Mouse (Mus musculus): ENCODE measurements at regions not wholly inside any gene's neighbourhood (a gene's known extent, or its start where the extent isn't known, plus 50 kb on each side); places are given as distances from the start of the nearest gene placed in this dataset.
"Not testable (repeated sequence)": the region's sequence is repeated elsewhere in the genome, so short reads cannot be mapped to it uniquely, and the experiment has no call there.

DNA sequence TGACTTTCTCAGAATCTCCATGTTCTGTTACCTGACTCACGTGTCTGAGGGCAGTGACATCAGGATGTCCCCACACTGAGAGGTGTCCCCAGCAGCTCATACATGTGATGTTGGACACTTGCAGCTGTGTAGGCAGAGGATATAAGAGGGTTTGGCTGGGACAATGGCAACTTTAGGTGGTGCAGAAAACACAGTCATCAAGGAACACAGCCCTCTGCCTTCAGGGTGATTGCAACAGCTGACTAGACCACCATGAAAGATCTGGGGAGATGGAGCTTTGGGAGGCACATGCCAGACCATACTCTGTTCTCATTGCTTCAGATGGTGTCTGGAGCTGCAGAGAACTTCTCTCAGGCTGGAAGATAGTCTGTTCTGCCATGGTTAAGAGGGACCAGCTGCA, 135.2 kb downstream of the Dll1 start:
- no peak for DNase-seq (ENCODE audit: low spot score)
- 90% methylated on average over 1 of the region's 1 CpGs for WGBS
- Histone ChIP-seq H3K36me3 (replicated peaks) (no peaks in the 10 kb centered on the region), H3K27me3 (replicated peaks; ENCODE audit: low read depth, poor library complexity, severe bottlenecking) (0 out of 2 replicates have a peak, but pooled peaks cover 10% of the 10 kb centered on the region), H3K9me3 (0 out of 2 replicates have a peak, but pooled peaks cover 3% of the 10 kb centered on the region), H3K4me3 (no peak overlapping the region), H3K4me1 (no peaks in the 10 kb centered on the region), H3K27ac (replicated peaks) (no peak overlapping the region)

DNA sequence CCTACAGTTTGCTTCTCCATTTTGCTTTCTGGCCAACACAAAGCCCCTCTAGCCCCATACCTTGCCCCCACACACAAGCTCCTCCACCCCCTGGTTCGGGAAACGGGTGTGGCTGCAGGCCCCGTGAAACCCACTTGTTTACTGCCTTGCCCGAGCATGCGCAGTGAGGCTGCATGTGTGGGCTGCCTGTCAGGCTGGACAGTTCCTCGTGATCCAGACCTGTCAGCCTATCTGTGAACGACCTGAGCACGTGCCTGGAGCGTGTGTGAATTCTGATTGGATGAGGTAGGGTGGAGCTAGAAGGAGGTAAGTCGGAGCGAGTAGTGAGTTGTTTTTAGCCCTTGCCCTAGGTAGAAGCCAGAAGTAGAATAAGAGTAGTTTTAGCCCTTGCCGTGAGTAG, 136.0 kb downstream of the Dll1 start:
- H3K4me3 ChIP-seq; H3K36me3 ChIP-seq (replicated peaks); H3K27ac ChIP-seq (replicated peaks); H3K9me3 ChIP-seq; DNase-seq (ENCODE audit: low spot score); H3K4me1 ChIP-seq; H3K27me3 ChIP-seq (replicated peaks; ENCODE audit: low read depth, poor library complexity, severe bottlenecking): not testable (repeated sequence)
- 75% methylated on average over 12 of the region's 12 CpGs for WGBS

DNA sequence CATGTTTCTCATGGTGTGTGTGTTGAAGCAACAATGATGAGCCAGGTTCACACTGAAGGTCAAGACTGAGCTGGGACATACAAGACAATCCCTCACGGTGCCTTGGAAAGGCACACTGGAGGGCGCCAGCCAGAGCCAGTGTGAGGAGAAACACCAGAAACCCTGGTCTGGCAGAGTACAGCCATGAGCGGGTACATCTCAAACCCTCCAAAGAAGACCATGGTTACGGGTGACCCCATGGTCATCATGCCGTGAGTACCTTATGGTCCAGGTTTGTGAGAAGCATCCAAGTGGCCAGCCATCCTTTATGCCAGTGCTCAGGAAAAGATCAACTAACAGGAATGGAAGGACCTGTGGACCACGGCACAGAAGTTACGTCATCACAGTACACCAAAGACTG, 136.7 kb downstream of the Dll1 start:
- DNase-seq (ENCODE audit: low spot score), result no peak
- H3K36me3 ChIP-seq (replicated peaks), result no peaks in the 10 kb centered on the region

DNA sequence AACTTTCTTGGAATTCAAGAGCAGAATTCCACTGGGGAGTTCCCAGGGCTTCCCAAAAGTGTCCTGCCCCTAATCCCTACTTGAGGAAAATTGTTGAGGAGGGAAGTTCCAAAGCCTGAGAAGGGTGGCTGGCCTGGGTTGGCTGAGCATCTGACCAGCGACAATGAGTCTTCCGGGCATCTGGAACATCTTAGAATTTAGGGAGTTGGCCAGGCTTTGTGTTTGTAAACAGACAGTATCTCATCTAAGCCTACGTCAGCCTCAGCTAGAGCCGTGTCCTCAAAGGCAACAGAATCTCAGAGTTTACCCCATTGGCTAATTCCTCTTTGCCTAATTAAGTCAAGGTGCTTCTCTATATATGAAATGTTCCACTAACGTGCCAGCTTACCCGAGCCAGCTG, 141.6 kb downstream of the Dll1 start:
- Histone ChIP-seq H3K27me3 (replicated peaks; ENCODE audit: low read depth, poor library complexity, severe bottlenecking) (no peaks in the 10 kb centered on the region), H3K9me3 (0 out of 2 replicates have a peak, but pooled peaks cover 3% of the 10 kb centered on the region), H3K27ac (replicated peaks) (no peak overlapping the region), H3K4me1 (no peaks in the 10 kb centered on the region), H3K36me3 (replicated peaks) (no peaks in the 10 kb centered on the region), H3K4me3 (no peak overlapping the region)
- 82% methylated on average over 6 of the region's 6 CpGs for WGBS
- no peak for DNase-seq (ENCODE audit: low spot score)

More for the DNA sequence above, 136.7 kb downstream of the Dll1 start:
- Histone ChIP-seq H3K27ac (replicated peaks) (no peak overlapping the region), H3K4me1 (no peaks in the 10 kb centered on the region), H3K4me3 (no peak overlapping the region), H3K9me3 (0 out of 2 replicates have a peak, but pooled peaks cover 3% of the 10 kb centered on the region), H3K27me3 (replicated peaks; ENCODE audit: low read depth, poor library complexity, severe bottlenecking) (0 out of 2 replicates have a peak, but pooled peaks cover 10% of the 10 kb centered on the region)
- 93% methylated on average over 7 of the region's 7 CpGs for WGBS

DNA sequence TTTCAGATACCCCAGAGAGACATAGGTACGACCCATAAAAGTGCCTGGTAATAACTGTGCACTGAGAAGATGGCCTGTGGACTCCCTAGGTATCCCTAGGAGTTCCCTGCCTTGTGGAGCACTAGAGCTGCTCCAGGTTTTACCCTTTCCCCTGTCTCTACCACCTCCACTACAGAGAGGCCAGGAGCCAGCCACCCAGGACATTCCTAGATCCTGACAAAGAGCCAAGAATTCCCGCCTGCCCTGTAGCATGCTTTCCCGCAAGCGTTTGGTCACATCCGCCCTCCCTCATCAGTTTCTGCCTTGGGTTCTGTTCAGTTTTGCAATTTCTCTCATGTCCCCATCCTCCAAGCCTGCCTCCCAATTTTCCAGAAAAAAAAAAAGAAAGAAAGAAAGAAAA, 145.5 kb downstream of the Dll1 start:
- no peaks in the 10 kb centered on the region for H3K36me3 ChIP-seq (replicated peaks)
- WGBS, result 84% methylated on average over 5 of the region's 5 CpGs
- no peaks in the 10 kb centered on the region for H3K27me3 ChIP-seq (replicated peaks; ENCODE audit: low read depth, poor library complexity, severe bottlenecking)
- no peak overlapping the region for H3K27ac ChIP-seq (replicated peaks)
- H3K4me3 ChIP-seq, result no peak overlapping the region
- no peak for DNase-seq (ENCODE audit: low spot score)
- no peaks in the 10 kb centered on the region for H3K4me1 ChIP-seq
- H3K9me3 ChIP-seq, result no peaks in the 10 kb centered on the region

DNA sequence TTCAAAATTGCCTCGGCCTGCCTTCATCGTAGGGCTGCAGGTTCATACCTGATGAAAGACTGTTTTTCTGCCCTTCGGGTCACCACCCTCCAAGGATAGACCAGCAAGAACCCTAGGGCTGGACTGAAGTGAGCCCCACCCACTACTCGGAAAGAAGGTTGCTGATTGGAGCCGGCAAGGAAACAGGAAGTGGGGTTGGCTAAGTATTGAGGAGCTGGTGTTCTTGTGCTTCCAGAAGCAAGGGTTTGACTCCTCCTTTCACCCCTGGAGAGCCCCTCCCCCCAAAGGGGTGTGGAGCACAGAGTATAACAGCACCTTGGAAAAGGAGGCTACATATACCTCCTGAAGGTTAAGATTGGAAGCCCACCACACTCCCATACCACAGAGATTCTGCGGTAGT, 147.5 kb downstream of the Dll1 start:
- 75% methylated on average over 6 of the region's 6 CpGs for WGBS
- no peaks in the 10 kb centered on the region for H3K9me3 ChIP-seq
- no peak overlapping the region for H3K4me3 ChIP-seq
- H3K4me1 ChIP-seq, result no peaks in the 10 kb centered on the region
- no peak overlapping the region for H3K27ac ChIP-seq (replicated peaks)
- no peaks in the 10 kb centered on the region for H3K36me3 ChIP-seq (replicated peaks)
- DNase-seq (ENCODE audit: low spot score), result no peak
- H3K27me3 ChIP-seq (replicated peaks; ENCODE audit: low read depth, poor library complexity, severe bottlenecking), result no peaks in the 10 kb centered on the region

DNA sequence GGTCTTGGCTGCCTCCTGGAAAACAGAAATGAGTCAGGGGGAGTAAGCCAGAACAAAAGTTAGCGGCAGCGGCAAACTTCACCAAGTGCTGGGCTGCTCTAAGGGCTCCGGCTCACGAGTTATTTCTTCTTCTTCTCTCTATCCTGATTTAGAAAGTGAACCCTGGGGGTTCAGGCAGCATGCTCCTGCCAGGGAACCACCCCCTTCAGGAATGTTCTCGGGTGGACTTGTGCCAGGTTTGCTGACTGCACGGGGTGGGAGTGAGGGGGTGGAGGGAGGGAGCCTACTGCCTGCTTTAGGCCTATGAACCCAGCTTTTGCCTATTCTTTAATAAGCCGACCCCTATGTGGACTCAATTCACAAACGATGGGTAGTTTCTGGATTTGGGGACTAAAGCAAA, 148.6 kb downstream of the Dll1 start:
- no peaks in the 10 kb centered on the region for H3K4me1 ChIP-seq
- 85% methylated on average over 8 of the region's 8 CpGs for WGBS
- no peak for DNase-seq (ENCODE audit: low spot score)

DNA sequence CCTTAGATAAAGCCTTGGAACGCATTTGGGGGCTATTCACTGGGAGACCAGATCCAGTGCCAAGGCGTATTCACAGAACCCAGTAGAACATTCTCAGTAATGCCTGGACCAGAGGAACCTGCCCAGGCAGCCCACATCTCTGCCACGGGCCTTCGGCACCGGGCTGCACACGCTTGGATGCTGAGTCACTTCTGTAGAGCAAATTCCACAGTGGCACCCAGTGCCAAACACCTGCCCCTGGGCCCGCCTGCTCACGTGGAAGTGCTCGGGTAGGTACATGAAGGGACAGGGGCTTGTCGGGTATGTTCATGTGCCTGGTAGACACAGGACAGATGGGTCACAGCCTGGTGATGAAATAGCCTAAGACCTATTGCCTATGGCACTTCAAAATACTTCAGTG, 152.8 kb downstream of the Dll1 start:
- Histone ChIP-seq H3K36me3 (replicated peaks) (no peaks in the 10 kb centered on the region), H3K9me3 (no peaks in the 10 kb centered on the region), H3K27me3 (replicated peaks; ENCODE audit: low read depth, poor library complexity, severe bottlenecking) (no peaks in the 10 kb centered on the region; the same call in 1 of the 2 replicates), H3K4me3 (no peak overlapping the region), H3K4me1 (no peaks in the 10 kb centered on the region), H3K27ac (replicated peaks) (no peak overlapping the region)
- WGBS, result 92% methylated on average over 10 of the region's 10 CpGs
- DNase-seq (ENCODE audit: low spot score), result no peak

More for the DNA sequence above, 148.6 kb downstream of the Dll1 start:
- Histone ChIP-seq H3K27me3 (replicated peaks; ENCODE audit: low read depth, poor library complexity, severe bottlenecking) (no peaks in the 10 kb centered on the region), H3K9me3 (no peaks in the 10 kb centered on the region), H3K36me3 (replicated peaks) (no peaks in the 10 kb centered on the region), H3K4me3 (no peak overlapping the region), H3K27ac (replicated peaks) (no peak overlapping the region)

DNA sequence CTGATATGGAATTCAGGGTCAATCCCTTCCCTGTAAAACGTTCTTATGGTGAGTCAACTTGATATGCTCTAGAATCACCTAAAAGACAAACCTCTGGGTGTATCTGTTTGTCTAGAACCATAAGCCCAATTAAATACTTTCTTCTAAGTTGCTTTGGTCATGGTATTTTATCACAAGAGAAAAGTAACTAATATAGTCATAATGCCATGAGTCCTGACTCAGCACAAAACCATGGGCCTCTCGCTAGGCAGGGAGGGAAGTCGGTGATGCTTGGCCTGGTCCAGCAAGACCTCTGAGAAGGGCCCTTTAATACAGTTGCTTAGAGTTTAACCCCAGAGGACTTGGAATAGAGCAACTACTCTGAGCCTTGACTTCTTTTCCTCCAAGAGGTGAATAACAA, 153.7 kb downstream of the Dll1 start:
- Histone ChIP-seq H3K36me3 (replicated peaks) (no peaks in the 10 kb centered on the region), H3K9me3 (no peaks in the 10 kb centered on the region), H3K27me3 (replicated peaks; ENCODE audit: low read depth, poor library complexity, severe bottlenecking) (no peaks in the 10 kb centered on the region; the same call in 1 of the 2 replicates), H3K4me1 (no peaks in the 10 kb centered on the region), H3K4me3 (no peak overlapping the region), H3K27ac (replicated peaks) (no peak overlapping the region)
- WGBS, result 91% methylated on average over 3 of the region's 3 CpGs
- DNase-seq (ENCODE audit: low spot score), result no peak

DNA sequence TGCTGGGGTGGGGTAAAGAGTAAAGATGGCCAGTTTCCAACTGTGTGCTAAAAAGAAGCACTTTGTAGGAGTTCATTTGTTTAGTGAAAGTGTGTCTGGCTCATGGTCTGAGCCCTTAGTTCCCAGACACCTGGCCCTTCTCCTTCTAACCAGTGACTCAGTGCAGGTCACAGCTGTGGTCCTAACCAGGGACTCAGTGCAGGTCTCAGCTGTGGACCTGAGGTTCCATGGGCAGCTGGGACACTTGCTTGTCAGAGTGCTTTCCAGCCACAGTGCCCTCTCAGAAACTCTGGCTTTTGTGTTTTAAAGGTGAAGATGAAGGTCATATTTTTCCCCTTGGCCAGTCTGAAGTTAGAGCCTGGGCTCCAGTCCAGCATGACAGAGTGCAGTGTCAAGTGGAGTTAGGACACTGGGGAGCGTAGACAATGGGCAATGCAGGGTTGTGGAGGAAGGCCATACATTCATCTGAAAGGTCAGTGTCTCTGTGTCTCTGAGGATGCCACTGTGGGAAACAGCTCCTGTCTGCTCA, 162.5 kb downstream of the Dll1 start:
- no peaks in the 10 kb centered on the region for H3K27me3 ChIP-seq (replicated peaks; ENCODE audit: low read depth, poor library complexity, severe bottlenecking)
- H3K36me3 ChIP-seq (replicated peaks), result no peaks in the 10 kb centered on the region
- no peak for DNase-seq (ENCODE audit: low spot score)
- no peak overlapping the region for H3K4me3 ChIP-seq
- no peaks in the 10 kb centered on the region for H3K4me1 ChIP-seq
- 94% methylated on average over 1 of the region's 1 CpGs for WGBS
- no peak overlapping the region for H3K27ac ChIP-seq (replicated peaks)
- no peaks in the 10 kb centered on the region for H3K9me3 ChIP-seq

DNA sequence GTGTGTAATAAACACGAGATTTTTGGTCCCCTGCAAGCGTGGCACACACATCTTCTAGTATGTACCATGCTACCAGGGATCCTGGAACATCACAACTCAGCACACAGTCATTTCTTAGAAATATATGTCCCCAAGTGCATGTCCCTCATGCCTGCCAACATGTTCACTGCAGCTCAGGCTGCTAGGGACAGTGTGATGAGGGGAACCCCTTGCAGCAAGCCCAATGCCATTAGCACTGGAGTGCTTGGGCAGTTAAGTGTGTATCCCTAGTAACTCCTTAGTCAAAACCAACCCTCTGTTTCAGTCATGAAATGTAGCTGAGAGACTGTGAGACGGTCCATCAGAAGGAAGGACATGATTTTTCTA, 167.5 kb upstream of the Gm3448 start:
- Histone ChIP-seq H3K4me3 (peak overlapping the region; percentile 52), H3K27me3 (replicated peaks; ENCODE audit: low read depth, poor library complexity, severe bottlenecking) (0 out of 2 replicates have a peak, but pooled peaks cover 8% of the 10 kb centered on the region), H3K27ac (replicated peaks) (peak overlapping the region; percentile 78; the same call in 1 of the 2 replicates), H3K4me1 (peaks cover 43% of the 10 kb centered on the region), H3K36me3 (replicated peaks) (no peaks in the 10 kb centered on the region), H3K9me3 (no peaks in the 10 kb centered on the region)
- WGBS, result 40% methylated on average over 3 of the region's 3 CpGs
- DNase-seq (ENCODE audit: low spot score), result no peak

DNA sequence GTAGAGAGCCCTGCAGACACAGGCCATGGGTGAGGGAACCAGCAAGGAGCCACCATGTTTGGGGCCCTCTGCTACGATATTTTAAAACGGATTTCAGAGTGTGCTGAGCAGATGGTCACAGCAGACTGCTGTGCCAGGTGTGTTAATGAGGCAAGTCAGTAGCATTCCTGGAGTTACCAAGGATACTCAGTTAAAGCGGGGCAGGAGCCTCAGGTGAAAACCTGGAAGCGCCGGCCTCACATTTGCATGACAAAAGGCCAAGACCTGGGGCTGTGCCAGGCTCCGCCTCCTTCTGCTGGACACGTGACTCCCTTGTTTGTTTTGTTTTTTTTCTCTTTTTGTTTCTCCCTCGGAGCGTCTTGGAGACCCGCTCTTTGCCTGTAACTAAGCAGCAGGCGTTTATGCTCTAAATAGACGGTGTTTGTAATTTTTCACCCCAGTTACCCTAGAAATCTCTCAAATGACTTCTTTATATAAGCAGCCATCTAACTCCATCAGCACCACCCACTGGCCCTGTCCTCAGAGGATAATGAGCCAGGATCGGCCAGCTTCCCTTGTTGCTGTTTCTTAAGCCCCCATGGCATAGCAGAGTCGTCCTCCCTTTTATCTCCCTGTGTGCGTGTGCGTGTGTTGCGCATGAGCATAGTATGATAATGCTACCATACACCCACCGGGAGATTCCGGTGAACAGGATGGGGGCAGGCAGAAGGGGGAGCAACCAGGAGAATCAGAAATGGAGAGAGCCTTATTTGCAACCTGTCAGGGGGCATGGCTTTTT, 166.9 kb upstream of the Gm3448 start:
- Histone ChIP-seq H3K9me3 (no peaks in the 10 kb centered on the region), H3K4me3 (peak overlapping the region; percentile 52), H3K27ac (replicated peaks) (peak overlapping the region; percentile 78), H3K27me3 (replicated peaks; ENCODE audit: low read depth, poor library complexity, severe bottlenecking) (peaks cover 8% of the 10 kb centered on the region; the same call in 1 of the 2 replicates), H3K36me3 (replicated peaks) (no peaks in the 10 kb centered on the region), H3K4me1 (peaks cover 43% of the 10 kb centered on the region)
- WGBS, result 4% methylated on average over 19 of the region's 19 CpGs
- DNase-seq (ENCODE audit: low spot score), result peak; percentile 69

Measured in embryonic facial prominence, embryonic 10.5 days (tissue).